In genomic region chr9:44233021-44233801, GRCm38 (mm10) we compare ENCODE assay signal across 9 mouse cellular contexts. TPM values are rescaled to one million over a fixed set of nuclear protein-coding genes. Genes with fewer than 3 reads are reported as not detected.
DNase-seq lines count a peak whose midpoint lies in the region; ATAC-seq and TF ChIP-seq lines count a peak whose summit lies in the region.
"Had no signal": no experiment of that assay in that cellular context is flagged by ENCODE, and none has a peak within 500 bp of the region (broad histone marks: within the 10 kb centered on the region; RNA-seq: fewer than 3 reads in every experiment).

No protein-coding gene starts in this region.

- no peaks in the 10 kb centered on the region for H3K9me3 ChIP-seq in forebrain, embryonic 11.5 days (ENCODE audit: control insufficient read depth, low read length)
- no peaks in the 10 kb centered on the region for H3K9me3 ChIP-seq in kidney, embryonic 16.5 days (ENCODE audit: low read length)
- H3K9me3 ChIP-seq in midbrain, embryonic 15.5 days: no peaks in the 10 kb centered on the region

- peak overlapping the region; percentile 92 for H3K9ac ChIP-seq in forebrain, embryonic 11.5 days (ENCODE audit: low read length)
- H3K9ac ChIP-seq in kidney, embryonic 16.5 days (replicated peaks; ENCODE audit: low read length): peak overlapping the region; percentile 92
- H3K9ac ChIP-seq in midbrain, embryonic 15.5 days: peak overlapping the region; percentile 81

- H3K27me3 ChIP-seq in forebrain, embryonic 11.5 days (ENCODE audit: control insufficient read depth, insufficient read depth, low read length): no peaks in the 10 kb centered on the region
- H3K27me3 ChIP-seq in kidney, embryonic 16.5 days (ENCODE audit: insufficient read depth, low read length): no peaks in the 10 kb centered on the region
- H3K27me3 ChIP-seq in midbrain, embryonic 15.5 days (replicated peaks): no peaks in the 10 kb centered on the region

- H3K4me1 ChIP-seq in forebrain, embryonic 11.5 days (replicated peaks; ENCODE audit: control insufficient read depth, insufficient read depth, low read length): no peaks in the 10 kb centered on the region; the same call in 1 of the 2 replicates
- peaks cover 31% of the 10 kb centered on the region for H3K4me1 ChIP-seq in kidney, embryonic 16.5 days (ENCODE audit: insufficient read depth, low read length)
- H3K4me1 ChIP-seq in midbrain, embryonic 15.5 days: peaks cover 31% of the 10 kb centered on the region

- peak; percentile 32 to 50 for DNase-seq in layer of hippocampus, adult 2 months (ENCODE audit: low spot score in 2 of 2)
- no peak for DNase-seq in layer of hippocampus, adult 11-12 months (ENCODE audit: low spot score)
- DNase-seq in Muller cell, postnatal 12 days (ENCODE audit: inconsistent ontology term): peak; percentile 19
- no peak for DNase-seq in forebrain, embryonic 11.5 days (ENCODE audit: low spot score)
- DNase-seq in urinary bladder, postnatal 4 days (ENCODE audit: low spot score in 2 of 2): no peak
- no peak for DNase-seq in embryo, embryonic 11 days

- no peak for TF ChIP-seq CTCF in layer of hippocampus, adult 2 months (conservative IDR thresholded peaks at IDR 0.05)

- H3K4me3 ChIP-seq in layer of hippocampus, adult 2 months: peak overlapping the region; percentile 97
- H3K4me3 ChIP-seq in forebrain, embryonic 11.5 days (ENCODE audit: low read depth, low read length): peak overlapping the region; percentile 85
- H3K4me3 ChIP-seq in kidney, embryonic 16.5 days (ENCODE audit: low read length): peak overlapping the region; percentile 92
- H3K4me3 ChIP-seq in midbrain, embryonic 15.5 days: peak overlapping the region; percentile 73

- H3K36me3 ChIP-seq in forebrain, embryonic 11.5 days (ENCODE audit: control insufficient read depth, insufficient read depth, low read length): no peaks in the 10 kb centered on the region
- no peaks in the 10 kb centered on the region for H3K36me3 ChIP-seq in kidney, embryonic 16.5 days (ENCODE audit: insufficient read depth, low read length)
- no peaks in the 10 kb centered on the region for H3K36me3 ChIP-seq in midbrain, embryonic 15.5 days (replicated peaks)

- under 1% methylated on average over 40 of the region's 40 CpGs for WGBS in forebrain, embryonic 11.5 days
- under 1% methylated on average over 38 of the region's 40 CpGs for WGBS in kidney, embryonic 16.5 days
- under 1% methylated on average over 40 of the region's 40 CpGs for WGBS in midbrain, embryonic 15.5 days

- peak overlapping the region; percentile 97 for H3K27ac ChIP-seq in layer of hippocampus, adult 2 months
- H3K27ac ChIP-seq in forebrain, embryonic 11.5 days (ENCODE audit: low read depth, low read length): peak overlapping the region; percentile 86
- peak overlapping the region; percentile 93 for H3K27ac ChIP-seq in kidney, embryonic 16.5 days (ENCODE audit: low read length)
- peak overlapping the region; percentile 96 for H3K27ac ChIP-seq in midbrain, embryonic 15.5 days

- ATAC-seq in forebrain, embryonic 11.5 days (replicated peaks; ENCODE audit: low FRiP score): peak; percentile 79
- peak; percentile 83 for ATAC-seq in kidney, embryonic 16.5 days (ENCODE audit: low FRiP score, low TSS enrichment)
- ATAC-seq in midbrain, embryonic 15.5 days (replicated peaks): peak; percentile 82

- peak overlapping the region; percentile 77 for H3K4me2 ChIP-seq in forebrain, embryonic 11.5 days (ENCODE audit: low read depth, low read length, severe bottlenecking)
- H3K4me2 ChIP-seq in kidney, embryonic 16.5 days (replicated peaks; ENCODE audit: low read depth, low read length): peak overlapping the region; percentile 63
- peak overlapping the region; percentile 75 for H3K4me2 ChIP-seq in midbrain, embryonic 15.5 days

RNA-seq across cellular contexts. Expression of gene Cbl, which starts 0.6 kb away (rescaled TPM):
- 10 to 100 TPM; 61.7 to 66.5 TPM for total RNA-seq in layer of hippocampus, adult 2 months (2021)
- 25.9 and 26.2 TPM in 2 replicates for polyA plus RNA-seq in forebrain, embryonic 11.5 days (2014; fragmentation: Nextera tagmentation; extraction: Ambion mirVana)
- 17.6 and 24.0 TPM in 2 replicates for polyA plus RNA-seq in kidney, embryonic 16.5 days (2015; fragmentation: Nextera tagmentation; extraction: Ambion mirVana)
- 24.4 and 26.2 TPM in 2 replicates for polyA plus RNA-seq in midbrain, embryonic 15.5 days (2015; fragmentation: Nextera tagmentation; extraction: Ambion mirVana)

RNA-seq across cellular contexts. Expression of gene Ccdc153, which starts 7.3 kb away (rescaled TPM):
- 1 to 10 TPM; 3.6 to 4.1 TPM for total RNA-seq in layer of hippocampus, adult 2 months (2021)
- not detected in 2 replicates for polyA plus RNA-seq in forebrain, embryonic 11.5 days (2014; fragmentation: Nextera tagmentation; extraction: Ambion mirVana)
- polyA plus RNA-seq in kidney, embryonic 16.5 days (2015; fragmentation: Nextera tagmentation; extraction: Ambion mirVana): not detected in 2 replicates
- 0.61 TPM in 1 of 2 replicates, not detected in the other for polyA plus RNA-seq in midbrain, embryonic 15.5 days (2015; fragmentation: Nextera tagmentation; extraction: Ambion mirVana)
- total RNA-seq: heart, postnatal 36 days had no signal

RNA-seq across cellular contexts. Expression of gene Pdzd3, which starts 18.1 kb away (rescaled TPM):
- 1 to 10 TPM; 1.1 to 1.5 TPM for total RNA-seq in layer of hippocampus, adult 2 months (2021)
- polyA plus RNA-seq in forebrain, embryonic 11.5 days (2014; fragmentation: Nextera tagmentation; extraction: Ambion mirVana): 0.16 TPM in 2 replicates
- polyA plus RNA-seq in kidney, embryonic 16.5 days (2015; fragmentation: Nextera tagmentation; extraction: Ambion mirVana): 13.3 and 14.1 TPM in 2 replicates
- 0.44 and 0.96 TPM in 2 replicates for polyA plus RNA-seq in midbrain, embryonic 15.5 days (2015; fragmentation: Nextera tagmentation; extraction: Ambion mirVana)

RNA-seq across cellular contexts. Expression of gene Nlrx1, which starts 35.2 kb away (rescaled TPM):
- total RNA-seq in layer of hippocampus, adult 2 months (2021): 10 to 100 TPM; 11.6 to 13.9 TPM
- polyA plus RNA-seq in forebrain, embryonic 11.5 days (2014; fragmentation: Nextera tagmentation; extraction: Ambion mirVana): 3.2 and 3.6 TPM in 2 replicates
- polyA plus RNA-seq in kidney, embryonic 16.5 days (2015; fragmentation: Nextera tagmentation; extraction: Ambion mirVana): 6.6 and 7.9 TPM in 2 replicates
- 4.8 and 5.1 TPM in 2 replicates for polyA plus RNA-seq in midbrain, embryonic 15.5 days (2015; fragmentation: Nextera tagmentation; extraction: Ambion mirVana)

RNA-seq across cellular contexts. Expression of gene Abcg4, which starts 55.2 kb away (rescaled TPM):
- 10 to 100 TPM; 67.9 to 71.4 TPM for total RNA-seq in layer of hippocampus, adult 2 months (2021)
- polyA plus RNA-seq in forebrain, embryonic 11.5 days (2014; fragmentation: Nextera tagmentation; extraction: Ambion mirVana): 6.7 and 9.6 TPM in 2 replicates
- polyA plus RNA-seq in kidney, embryonic 16.5 days (2015; fragmentation: Nextera tagmentation; extraction: Ambion mirVana): 2.8 TPM in 2 replicates
- polyA plus RNA-seq in midbrain, embryonic 15.5 days (2015; fragmentation: Nextera tagmentation; extraction: Ambion mirVana): 30.4 and 31.1 TPM in 2 replicates

Comparison
In these comparisons a context has a peak if more than half of its experiments do, and no peak if none do; other contexts are left out.
1. DNase-seq: peak in layer of hippocampus, adult 2 months (2 of 2) and Muller cell, postnatal 12 days (single experiment); none in layer of hippocampus, adult 11-12 months (single experiment), forebrain, embryonic 11.5 days (single experiment), urinary bladder, postnatal 4 days (0 of 2) and embryo, embryonic 11 days (single experiment).
2. Peak in every context shown above with its lines, with median percentiles within 50 percentile points of each other: H3K27ac ChIP-seq, H3K4me3 ChIP-seq, ATAC-seq, H3K4me2 ChIP-seq and H3K9ac ChIP-seq.